Mouse (Mus musculus) heart, postnatal 0 days (tissue): Measurements from ENCODE around the gene Ltbp4.

Experiments
- CTCF ChIP-seq: IDR thresholded peaks from 2 replicates; pipeline ENCODE4 v1.5.1; 2016; ENCODE audit warnings: antibody characterized with exemption, control low read depth, low read depth
- EP300 ChIP-seq: IDR thresholded peaks from 2 replicates; pipeline ENCODE4 v1.6.1; 2016; ENCODE audit warnings: antibody characterized with exemption, low read depth

DNA sequence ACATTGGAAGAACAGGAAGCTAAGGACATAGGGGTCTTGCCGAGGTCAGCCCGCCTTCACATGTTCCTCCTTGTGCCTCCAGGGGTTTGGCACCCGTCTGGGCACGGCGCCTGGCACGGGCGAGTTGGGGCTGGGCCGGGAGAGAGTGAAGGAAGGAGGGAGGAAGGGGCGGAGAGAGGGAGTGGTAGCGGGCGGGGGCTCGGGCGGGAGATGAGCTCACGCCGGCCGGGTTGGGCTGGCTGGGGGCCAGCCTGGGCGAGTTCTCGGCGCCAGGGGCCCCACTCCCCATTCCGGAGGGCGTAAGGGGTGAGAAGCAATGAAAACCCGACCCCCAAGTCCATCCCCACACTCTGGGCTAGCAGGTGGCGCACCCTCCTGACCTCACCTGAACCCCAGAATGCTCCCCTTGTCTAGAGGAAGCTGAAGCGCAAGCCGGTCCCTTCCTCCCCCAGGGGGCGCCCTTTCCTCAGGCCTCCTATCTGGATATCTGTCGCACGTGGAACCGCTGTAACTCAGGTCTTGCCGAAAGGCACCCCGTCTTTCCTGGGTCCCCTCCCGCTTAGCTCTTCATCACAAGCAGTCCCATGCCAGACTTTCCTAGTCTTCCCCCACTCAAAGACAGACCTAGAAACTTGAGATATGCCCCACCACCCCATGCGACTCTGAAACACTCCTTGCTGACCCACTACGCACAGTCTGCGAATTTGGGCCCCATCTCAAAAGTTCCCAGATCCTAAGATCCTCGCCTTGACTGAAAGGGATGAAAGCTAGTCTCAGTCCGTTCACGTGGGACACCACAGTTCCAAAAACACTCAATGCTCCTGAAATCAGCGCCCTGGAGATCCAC lies 4.9 kb downstream of the Ltbp4 start:
- no peak; the same call in 1 of the 2 replicates for TF ChIP-seq EP300
- peak; percentile 59 for TF ChIP-seq CTCF
